Mouse (Mus musculus) embryonic facial prominence, embryonic 15.5 days (tissue): ENCODE measurements around the gene Kifc5b. TPM values are rescaled to one million over a fixed set of nuclear protein-coding genes. Genes with fewer than 3 reads are reported as not detected.

Experiments
- ATAC-seq: fragments of 200-750 bp; cut with Nextera tagmentation; 2 replicates; pipeline ENCODE4 v1.8.0; 2017; ENCODE audit warnings: low read depth, moderate TSS enrichment; ENCODE audit not compliant: insufficient number of reproducible peaks, low FRiP score, low TSS enrichment
- H3K27ac ChIP-seq: fragments of 300-500 bp; sonication (generic); replicated peaks from 2 replicates; pipeline ENCODE4 v1.5.1; 2015; ENCODE audit warnings: mild to moderate bottlenecking, inconsistent platforms
- H3K27me3 ChIP-seq: fragments of 300-500 bp; sonication (generic); 2 replicates; pipeline ENCODE4 v1.6.1; 2015; ENCODE audit warnings: inconsistent platforms
- H3K36me3 ChIP-seq: fragments of 300-500 bp; sonication (generic); 2 replicates; pipeline ENCODE4 v1.6.1; 2015; ENCODE audit warnings: mild to moderate bottlenecking, inconsistent platforms
- H3K4me1 ChIP-seq: fragments of 300-500 bp; sonication (generic); 2 replicates; pipeline ENCODE4 v1.6.1; 2015; ENCODE audit warnings: inconsistent platforms
- H3K4me2 ChIP-seq: fragments of 300-500 bp; sonication (generic); replicated peaks from 2 replicates; pipeline ENCODE4 v1.6.1; 2015; ENCODE audit warnings: mild to moderate bottlenecking, inconsistent platforms
- H3K4me3 ChIP-seq: fragments of 300-500 bp; sonication (generic); replicated peaks from 2 replicates; pipeline ENCODE4 v1.5.1; 2015; ENCODE audit warnings: mild to moderate bottlenecking, inconsistent platforms
- H3K9ac ChIP-seq: fragments of 300-500 bp; sonication (generic); 2 replicates; pipeline ENCODE4 v1.6.1; 2015; ENCODE audit warnings: inconsistent platforms
- H3K9me3 ChIP-seq: fragments of 300-500 bp; sonication (generic); replicated peaks from 2 replicates; pipeline ENCODE4 v1.6.1; 2016; ENCODE audit warnings: inconsistent platforms
- WGBS: fragments of 180-500 bp; shearing (Covaris S2); methylation state at CpG from one replicate; pipeline ENCODE4 v1.1.7; 2015; 5-methylcytosine and 5-hydroxymethylcytosine counted together
- polyA plus RNA-seq: library from polyadenylated mRNA; unstranded; fragments of >200 nt; fragmentation: Nextera tagmentation; extraction: Ambion mirVana; gene quantifications from 2 replicates; pipeline ENCODE4 v1.2.1, GENCODE M21; 2015

The Kifc5b gene
- polyA plus RNA-seq, 1 experiment from 2014 or later = 7.4 TPM

DNA sequence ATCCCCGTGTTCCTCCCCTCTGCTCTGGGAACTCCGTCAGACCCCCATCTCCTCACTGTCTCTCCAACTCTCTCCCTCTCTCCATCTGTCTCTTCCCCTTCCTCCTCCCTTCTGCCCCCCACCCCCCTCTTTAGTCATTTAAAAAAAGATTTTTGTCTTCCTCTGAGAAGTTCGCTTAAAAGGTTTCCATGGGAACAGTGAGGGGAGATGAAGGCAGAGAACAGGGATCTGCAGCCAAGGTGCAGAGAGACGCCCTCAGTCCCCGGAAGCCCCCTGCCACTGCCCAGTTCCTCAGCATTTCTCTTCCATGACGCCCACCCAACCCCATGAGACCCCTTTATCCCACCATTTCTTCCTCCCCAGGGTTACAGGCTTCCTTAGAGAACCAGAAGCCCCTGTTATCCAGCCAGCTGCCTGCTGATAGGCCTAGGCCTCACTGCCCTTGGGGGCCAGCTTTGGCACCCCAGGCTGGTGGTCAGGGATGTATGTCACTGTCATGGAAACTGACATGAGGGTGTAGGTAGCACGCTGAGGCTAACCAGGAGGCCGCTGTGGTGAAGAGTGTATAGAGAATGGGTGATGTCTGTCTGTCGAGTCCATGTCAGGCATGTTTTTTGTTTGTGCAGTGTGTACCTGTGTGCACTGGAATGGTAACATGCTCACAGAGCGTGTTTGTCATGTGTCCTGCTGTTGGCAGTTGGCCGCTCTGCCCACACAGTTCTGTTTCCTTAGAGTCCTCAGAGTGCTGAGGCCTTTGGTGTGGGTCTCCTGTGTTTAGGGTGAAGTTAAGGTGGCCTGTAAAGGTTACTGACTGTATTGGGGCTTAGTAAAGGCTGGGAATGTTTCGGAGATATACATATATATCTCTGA is 30.6 kb downstream of the Kifc5b start:
- Histone ChIP-seq H3K9ac (0 out of 2 replicates have a peak overlapping the region, but pooled peaks have one; percentile 62), H3K4me2 (peak overlapping the region; percentile 89), H3K27me3 (no peaks in the 10 kb centered on the region), H3K4me3 (0 out of 2 replicates have a peak overlapping the region, but pooled peaks have one; percentile 10), H3K9me3 (no peaks in the 10 kb centered on the region), H3K36me3 (no peaks in the 10 kb centered on the region), H3K27ac (peak overlapping the region; percentile 84), H3K4me1 (peaks cover 71% of the 10 kb centered on the region)
- ATAC-seq = no peak
- WGBS = 55% methylated on average over 12 of the region's 12 CpGs

- no peaks in the 10 kb centered on the region for H3K9me3 ChIP-seq
- no peaks in the 10 kb centered on the region for H3K27me3 ChIP-seq
- H3K36me3 ChIP-seq = no peaks in the 10 kb centered on the region
- H3K9ac ChIP-seq = peak overlapping the region; percentile 54
- peaks cover 78% of the 10 kb centered on the region for H3K4me1 ChIP-seq
- peak overlapping the region; percentile 75 for H3K27ac ChIP-seq
- WGBS = 0% methylated on average over 32 of the region's 87 CpGs
- ATAC-seq = 0 out of 2 replicates have a peak, but pooled peaks have one; percentile 6
- peak overlapping the region; percentile 68 for H3K4me3 ChIP-seq
- peak overlapping the region; percentile 95 for H3K4me2 ChIP-seq
Observed at GRCm38 (mm10) chr17:26948316-26949050, 31.6 kb downstream of the Kifc5b start.

DNA sequence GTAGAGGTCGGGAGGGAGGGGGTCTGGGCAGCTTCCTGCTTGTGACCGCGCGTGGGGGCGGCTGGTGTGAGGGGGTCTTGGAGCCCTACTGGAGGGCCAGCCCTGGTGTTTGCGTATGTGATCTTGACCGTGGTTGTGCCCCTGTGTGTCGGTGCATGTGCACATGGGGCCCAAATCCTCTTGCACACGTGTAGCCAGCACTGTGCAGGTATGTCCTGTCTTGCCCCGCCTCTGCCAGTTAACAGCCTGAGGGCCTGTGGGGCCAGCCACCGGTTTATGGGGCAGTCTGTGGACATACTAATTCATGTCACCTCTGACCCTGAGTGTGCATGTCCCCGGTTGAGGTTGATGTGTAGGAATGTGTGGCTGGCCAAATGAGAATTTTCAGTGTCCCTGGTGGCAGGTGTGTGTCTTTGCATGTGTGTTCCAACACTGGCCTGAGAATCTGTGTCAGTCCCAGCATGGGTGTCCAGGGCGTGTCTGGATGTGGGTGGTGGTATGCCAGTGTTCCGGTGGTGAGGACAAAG is 32.2 kb downstream of the Kifc5b start:
- peak overlapping the region; percentile 68 for H3K4me3 ChIP-seq
- no peak for ATAC-seq
- WGBS = 9% methylated on average over 9 of the region's 14 CpGs
- H3K27ac ChIP-seq = peak overlapping the region; percentile 75
- peak overlapping the region; percentile 95 for H3K4me2 ChIP-seq
- no peaks in the 10 kb centered on the region for H3K9me3 ChIP-seq
- H3K27me3 ChIP-seq = no peaks in the 10 kb centered on the region
- H3K9ac ChIP-seq = peak overlapping the region; percentile 54
- no peaks in the 10 kb centered on the region for H3K36me3 ChIP-seq
- H3K4me1 ChIP-seq = peaks cover 84% of the 10 kb centered on the region

- Histone ChIP-seq H3K9ac (no peak overlapping the region), H3K36me3 (peaks cover 2% of the 10 kb centered on the region; the same call in 1 of the 2 replicates), H3K4me3 (no peak overlapping the region), H3K4me2 (peak overlapping the region; percentile 95; the same call in 1 of the 2 replicates), H3K9me3 (no peaks in the 10 kb centered on the region), H3K27me3 (no peaks in the 10 kb centered on the region), H3K4me1 (peaks cover 84% of the 10 kb centered on the region), H3K27ac (0 out of 2 replicates have a peak overlapping the region, but pooled peaks have one; percentile 5)
- ATAC-seq = no peak
- WGBS = 47% methylated on average over 5 of the region's 5 CpGs
Observed at GRCm38 (mm10) chr17:26949866-26950265, 33.0 kb downstream of the Kifc5b start.

DNA sequence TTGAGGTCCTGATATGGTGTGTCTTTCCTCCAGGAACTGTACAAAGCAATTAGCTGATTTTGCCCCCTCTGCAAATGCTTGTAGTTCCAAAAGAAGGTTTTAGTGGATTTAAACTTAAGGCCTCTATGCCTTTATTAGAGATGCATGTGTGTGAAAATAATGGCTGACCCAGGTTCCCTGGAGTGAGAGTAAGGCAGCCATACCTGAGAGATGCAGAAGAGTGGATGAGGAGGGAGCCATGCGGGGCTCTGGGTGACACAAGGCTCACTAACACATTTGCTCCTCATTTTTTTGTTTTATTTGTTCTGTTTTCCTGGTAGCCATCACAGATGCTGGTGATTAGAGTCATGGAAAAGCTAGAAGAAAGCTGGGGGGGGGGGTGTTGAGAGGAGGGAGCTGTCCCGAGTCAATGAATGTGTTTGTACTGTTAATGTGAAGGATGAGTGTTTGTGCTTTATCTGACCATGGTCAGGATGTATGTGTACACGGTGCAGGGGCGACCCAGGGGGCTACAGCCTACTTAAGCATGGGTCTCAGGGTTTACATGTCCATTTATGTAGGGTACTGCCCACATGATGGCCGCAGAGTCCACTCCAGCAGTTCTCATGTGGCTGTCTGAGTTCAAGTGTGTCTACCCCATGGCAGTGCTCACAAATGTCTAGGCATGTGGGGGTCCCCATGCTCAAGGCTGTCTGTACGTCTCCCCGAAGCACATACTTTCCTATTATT is 33.8 kb downstream of the Kifc5b start:
- no peaks in the 10 kb centered on the region for H3K27me3 ChIP-seq
- peaks cover 11% of the 10 kb centered on the region for H3K36me3 ChIP-seq
- ATAC-seq = no peak
- H3K9me3 ChIP-seq = no peaks in the 10 kb centered on the region
- peak overlapping the region; percentile 59 for H3K4me2 ChIP-seq
- H3K4me1 ChIP-seq = peaks cover 75% of the 10 kb centered on the region
- H3K27ac ChIP-seq = peak overlapping the region; percentile 5; the same call in 1 of the 2 replicates
- WGBS = 21% methylated on average over 7 of the region's 7 CpGs
- 0 out of 2 replicates have a peak overlapping the region, but pooled peaks have one; percentile 21 for H3K9ac ChIP-seq
- peak overlapping the region; percentile 39 for H3K4me3 ChIP-seq

DNA sequence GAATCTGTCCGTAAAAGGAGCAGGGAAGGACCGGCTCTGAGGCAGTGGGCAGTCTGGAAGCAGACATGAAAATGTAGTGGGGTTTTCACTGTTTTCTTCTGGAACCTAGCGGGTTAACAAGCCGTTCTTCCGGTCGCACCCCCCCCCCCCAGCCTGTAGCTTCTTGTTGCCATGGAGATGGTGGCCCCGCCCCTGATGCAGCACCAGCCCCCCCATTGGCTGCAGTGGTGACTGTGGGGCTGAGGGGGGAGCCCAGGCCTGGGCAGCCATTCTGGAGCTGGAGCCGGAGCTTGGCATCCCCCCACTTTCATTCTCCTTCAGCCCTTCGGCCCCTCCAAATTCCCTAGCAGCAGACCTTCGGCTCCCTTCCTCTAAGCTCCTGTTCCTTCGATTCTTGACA is 34.5 kb downstream of the Kifc5b start:
- Histone ChIP-seq H3K4me2 (peak overlapping the region; percentile 59), H3K27ac (no peak overlapping the region; the same call in 1 of the 2 replicates), H3K4me3 (peak overlapping the region; percentile 39), H3K4me1 (peaks cover 68% of the 10 kb centered on the region), H3K9ac (peak overlapping the region; percentile 21), H3K36me3 (peaks cover 14% of the 10 kb centered on the region), H3K9me3 (no peaks in the 10 kb centered on the region), H3K27me3 (no peaks in the 10 kb centered on the region)
- under 1% methylated on average over 11 of the region's 11 CpGs for WGBS
- ATAC-seq = peak; percentile 58; the same call in 1 of the 2 replicates

- H3K27ac ChIP-seq = no peak overlapping the region
- peaks cover 60% of the 10 kb centered on the region for H3K4me1 ChIP-seq
- H3K4me2 ChIP-seq = peak overlapping the region; percentile 59
- peak overlapping the region; percentile 21 for H3K9ac ChIP-seq
- no peak for ATAC-seq
- H3K27me3 ChIP-seq = no peaks in the 10 kb centered on the region
- peak overlapping the region; percentile 39 for H3K4me3 ChIP-seq
- peaks cover 21% of the 10 kb centered on the region for H3K36me3 ChIP-seq
- no peaks in the 10 kb centered on the region for H3K9me3 ChIP-seq
- 8% methylated on average over 23 of the region's 23 CpGs for WGBS
Observed at GRCm38 (mm10) chr17:26951952-26952877, 35.3 kb downstream of the Kifc5b start.

DNA sequence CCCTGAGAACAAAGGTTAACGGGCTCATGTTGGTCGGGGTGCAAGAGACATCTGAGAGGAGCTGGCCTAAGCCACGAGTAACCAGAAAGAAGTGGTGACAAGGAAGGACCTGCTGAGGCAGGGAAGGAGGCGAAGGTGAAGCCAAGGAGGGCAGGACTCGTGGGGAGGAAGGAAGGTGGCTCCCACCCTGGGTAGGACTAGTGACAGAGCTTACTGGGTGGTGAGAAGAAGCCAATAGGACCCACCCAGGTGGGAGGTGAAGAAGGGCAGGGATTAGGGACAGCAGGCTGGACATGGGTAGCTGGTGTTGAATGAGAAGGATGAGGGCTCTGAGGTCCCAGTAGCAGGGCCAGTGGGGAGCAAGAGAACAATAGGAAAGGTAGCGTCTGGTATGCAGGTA is 36.3 kb downstream of the Kifc5b start:
- Histone ChIP-seq H3K27ac (no peak overlapping the region), H3K4me1 (peaks cover 53% of the 10 kb centered on the region), H3K9me3 (no peaks in the 10 kb centered on the region), H3K4me3 (no peak overlapping the region), H3K9ac (no peak overlapping the region), H3K27me3 (no peaks in the 10 kb centered on the region), H3K36me3 (peaks cover 31% of the 10 kb centered on the region), H3K4me2 (peak overlapping the region; percentile 59; the same call in 1 of the 2 replicates)
- ATAC-seq = no peak
- WGBS = 31% methylated on average over 6 of the region's 6 CpGs

- Histone ChIP-seq H3K27ac (0 out of 2 replicates have a peak overlapping the region, but pooled peaks have one; percentile 28), H3K9ac (no peak overlapping the region), H3K27me3 (no peaks in the 10 kb centered on the region), H3K9me3 (no peaks in the 10 kb centered on the region), H3K4me1 (peaks cover 51% of the 10 kb centered on the region), H3K36me3 (peaks cover 36% of the 10 kb centered on the region), H3K4me3 (no peak overlapping the region), H3K4me2 (peak overlapping the region; percentile 9)
- ATAC-seq = no peak
- WGBS = 22% methylated on average over 16 of the region's 16 CpGs
Observed at GRCm38 (mm10) chr17:26953726-26954125, 36.8 kb downstream of the Kifc5b start.

DNA sequence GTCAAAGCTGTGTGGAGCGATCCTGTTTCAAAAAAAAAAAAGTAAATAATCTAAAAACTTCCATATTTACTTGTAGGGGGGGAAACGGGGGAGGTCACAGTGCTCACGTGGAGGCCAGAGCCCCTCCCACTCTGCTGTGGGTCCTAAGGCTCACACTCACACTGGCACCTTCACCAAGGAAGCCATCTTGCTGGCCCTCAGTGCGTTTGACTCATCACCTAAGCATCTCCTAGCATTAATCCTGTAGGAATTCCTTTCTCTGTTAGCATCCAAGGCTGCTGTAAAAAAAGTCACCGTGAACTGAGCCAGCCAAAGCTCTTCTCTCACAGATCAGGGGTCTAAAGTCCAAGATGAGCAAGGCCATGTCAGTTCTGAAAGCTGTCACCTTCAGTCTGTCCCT is 39.4 kb downstream of the Kifc5b start:
- no peak for ATAC-seq
- H3K27ac ChIP-seq = no peak overlapping the region
- 73% methylated on average over 5 of the region's 5 CpGs for WGBS
- no peak overlapping the region for H3K4me3 ChIP-seq
- no peak overlapping the region for H3K4me2 ChIP-seq
- peaks cover 60% of the 10 kb centered on the region for H3K36me3 ChIP-seq
- H3K4me1 ChIP-seq = peaks cover 27% of the 10 kb centered on the region
- no peak overlapping the region for H3K9ac ChIP-seq
- H3K27me3 ChIP-seq = no peaks in the 10 kb centered on the region
- no peaks in the 10 kb centered on the region for H3K9me3 ChIP-seq
